ENCODE assay signal across 18 mouse cellular contexts in genomic region chr3:114697946-114698345, GRCm38 (mm10).
A peak's percentile ranks its signal among the peaks of the same experiment; 100 is the strongest.
DNase-seq lines count a peak whose midpoint lies in the region; ATAC-seq lines count a peak whose summit lies in the region.
"Had no signal": no experiment of that assay in that cellular context is flagged by ENCODE, and none has a peak within 500 bp of the region (broad histone marks: within the 10 kb centered on the region; RNA-seq: fewer than 3 reads in every experiment).

No protein-coding gene starts in this region.

- H3K9me3 ChIP-seq in forebrain, embryonic 13.5 days (replicated peaks), result no peaks in the 10 kb centered on the region
- no peaks in the 10 kb centered on the region for H3K9me3 ChIP-seq in neural tube, embryonic 14.5 days (ENCODE audit: control insufficient read depth, low read length)
- H3K9me3 ChIP-seq: heart, embryonic 15.5 days; limb, embryonic 13.5 days had no signal

- H3K27me3 ChIP-seq in forebrain, embryonic 13.5 days, result no peaks in the 10 kb centered on the region
- no peaks in the 10 kb centered on the region for H3K27me3 ChIP-seq in neural tube, embryonic 14.5 days (ENCODE audit: control insufficient read depth, insufficient read depth, low read length)
- H3K27me3 ChIP-seq: heart, embryonic 15.5 days; limb, embryonic 13.5 days had no signal

- H3K4me2 ChIP-seq in forebrain, embryonic 13.5 days, result no peak overlapping the region
- H3K4me2 ChIP-seq in neural tube, embryonic 14.5 days (ENCODE audit: low read depth, low read length), result no peak overlapping the region
- H3K4me2 ChIP-seq: heart, embryonic 15.5 days; limb, embryonic 13.5 days had no signal

- ATAC-seq in forebrain, embryonic 13.5 days, result peak; percentile 90
- peak; percentile 85; the same call in 1 of the 2 replicates for ATAC-seq in neural tube, embryonic 14.5 days (ENCODE audit: low read depth)

- H3K36me3 ChIP-seq in forebrain, embryonic 13.5 days (ENCODE audit: poor library complexity, severe bottlenecking), result no peaks in the 10 kb centered on the region
- no peaks in the 10 kb centered on the region for H3K36me3 ChIP-seq in neural tube, embryonic 14.5 days (ENCODE audit: control insufficient read depth, insufficient read depth, low read length)
- H3K36me3 ChIP-seq: heart, embryonic 15.5 days; limb, embryonic 13.5 days had no signal

- H3K4me3 ChIP-seq in forebrain, embryonic 13.5 days, result no peak overlapping the region
- no peak overlapping the region for H3K4me3 ChIP-seq in neural tube, embryonic 14.5 days (ENCODE audit: low read depth, low read length)
- H3K4me3 ChIP-seq: heart, embryonic 15.5 days; limb, embryonic 13.5 days had no signal

- H3K27ac ChIP-seq in forebrain, embryonic 13.5 days, result no peak overlapping the region
- no peak overlapping the region for H3K27ac ChIP-seq in neural tube, embryonic 14.5 days (ENCODE audit: low read depth, low read length)
- H3K27ac ChIP-seq: heart, embryonic 15.5 days; limb, embryonic 13.5 days; liver, embryonic 14.5 days had no signal

- H3K4me1 ChIP-seq in forebrain, embryonic 13.5 days, result no peaks in the 10 kb centered on the region
- no peaks in the 10 kb centered on the region for H3K4me1 ChIP-seq in neural tube, embryonic 14.5 days (ENCODE audit: control insufficient read depth, insufficient read depth, low read length)
- H3K4me1 ChIP-seq: heart, embryonic 15.5 days; limb, embryonic 13.5 days had no signal

- intact Hi-C loops in left cerebral cortex, postnatal 4 days (cut with DNase I), result no loop called here
- intact Hi-C loops in left cerebral cortex, postnatal 36 days (cut with DNase I), result no loop called here

- peak; percentile 3 for DNase-seq in cerebellum, adult 9-11 months
- DNase-seq in cerebellum, adult 11 months, result no peak
- DNase-seq in left cerebral cortex, postnatal 4 days, result peak; percentile 33
- DNase-seq in left cerebral cortex, postnatal 36 days (ENCODE audit: low spot score in 2 of 2), result no peak
- DNase-seq in urinary bladder, postnatal 10 days (ENCODE audit: low spot score), result no peak
- DNase-seq in gastrocnemius, postnatal 4 days (ENCODE audit: low spot score in 2 of 2), result no peak
- DNase-seq: adrenal gland, adult 2 months; heart, adult 11 months; kidney, adult 18-20 months; kidney, postnatal 25 days; layer of hippocampus, adult 9-11 months; right cerebral cortex, adult 18-20 months; thymus, adult 18-20 months had no signal

- H3K9ac ChIP-seq in forebrain, embryonic 13.5 days, result no peak overlapping the region
- H3K9ac ChIP-seq in neural tube, embryonic 14.5 days (replicated peaks; ENCODE audit: low read depth, low read length), result no peak overlapping the region
- H3K9ac ChIP-seq: heart, embryonic 15.5 days; limb, embryonic 13.5 days; liver, embryonic 14.5 days had no signal

- 36% methylated on average over 2 of the region's 2 CpGs for WGBS in forebrain, embryonic 13.5 days
- WGBS in neural tube, embryonic 14.5 days, result 54% methylated on average over 2 of the region's 2 CpGs

Comparison
In these comparisons a context has a peak if more than half of its experiments do, and no peak if none do; other contexts are left out.
1. DNase-seq: peak in cerebellum, adult 9-11 months (single experiment) and left cerebral cortex, postnatal 4 days (single experiment); none in cerebellum, adult 11 months (single experiment), left cerebral cortex, postnatal 36 days (0 of 2), urinary bladder, postnatal 10 days (single experiment) and gastrocnemius, postnatal 4 days (0 of 2).